ENCODE assay signal across 8 mouse cellular contexts in genomic region chr14:54652787-54653186, GRCm38 (mm10). TPM values are rescaled to one million over a fixed set of nuclear protein-coding genes. Genes with fewer than 3 reads are reported as not detected.
DNase-seq lines count a peak whose midpoint lies in the region; ATAC-seq and TF ChIP-seq lines count a peak whose summit lies in the region.

No protein-coding gene starts in this region.

- H3K4me2 ChIP-seq in heart, embryonic 12.5 days, result peak overlapping the region; percentile 84
- H3K4me2 ChIP-seq in midbrain, embryonic 11.5 days, result peak overlapping the region; percentile 89

- peak overlapping the region; percentile 61 for H3K4me3 ChIP-seq in heart, embryonic 12.5 days
- H3K4me3 ChIP-seq in G1E (ENCODE audit: low read depth, low read length), result peak overlapping the region; percentile 74
- peak overlapping the region; percentile 61 for H3K4me3 ChIP-seq in hindbrain, embryonic 10.5 days
- H3K4me3 ChIP-seq in midbrain, embryonic 11.5 days (ENCODE audit: low read depth, low read length), result peak overlapping the region; percentile 52

- WGBS in heart, embryonic 12.5 days, result 0% methylated on average over 7 of the region's 7 CpGs
- WGBS in hindbrain, embryonic 10.5 days, result 1% methylated on average over 7 of the region's 7 CpGs
- WGBS in midbrain, embryonic 11.5 days, result 0% methylated on average over 7 of the region's 7 CpGs

- no peak for ATAC-seq in heart, embryonic 12.5 days (ENCODE audit: insufficient number of reproducible peaks, low FRiP score)
- ATAC-seq in G1E (ENCODE audit: extremely low read depth, insufficient number of reproducible peaks, low FRiP score, poor library complexity, severe bottlenecking), result no peak
- 0 out of 2 replicates have a peak, but pooled peaks have one; percentile 27 for ATAC-seq in midbrain, embryonic 11.5 days (ENCODE audit: low FRiP score)

- peaks cover 70% of the 10 kb centered on the region for H3K36me3 ChIP-seq in heart, embryonic 12.5 days
- H3K36me3 ChIP-seq in G1E (replicated peaks), result peaks cover 86% of the 10 kb centered on the region
- peaks cover 84% of the 10 kb centered on the region for H3K36me3 ChIP-seq in hindbrain, embryonic 10.5 days
- peaks cover 25% of the 10 kb centered on the region for H3K36me3 ChIP-seq in midbrain, embryonic 11.5 days (ENCODE audit: control insufficient read depth, insufficient read depth, low read length)

- TF ChIP-seq CTCF in G1E (IDR thresholded peaks at IDR 0.05; ENCODE audit: low read depth, low read length), result no peak

- H3K27ac ChIP-seq in heart, embryonic 12.5 days (ENCODE audit: poor library complexity, severe bottlenecking), result peak overlapping the region; percentile 87
- H3K27ac ChIP-seq in hindbrain, embryonic 10.5 days, result peak overlapping the region; percentile 93
- peak overlapping the region; percentile 41 for H3K27ac ChIP-seq in midbrain, embryonic 11.5 days (ENCODE audit: low read depth, low read length)

- intact Hi-C loops in heart, postnatal 25 days (cut with DNase I), result loop anchor here (5.0 kb wide), 1 partner anchor 35 kb away; the partner anchor contains the start of genes 1700123O20Rik and Acin1

- H3K9me3 ChIP-seq in heart, embryonic 12.5 days (replicated peaks), result no peaks in the 10 kb centered on the region
- no peaks in the 10 kb centered on the region for H3K9me3 ChIP-seq in G1E (replicated peaks)
- H3K9me3 ChIP-seq in hindbrain, embryonic 10.5 days, result no peaks in the 10 kb centered on the region
- H3K9me3 ChIP-seq in midbrain, embryonic 11.5 days (ENCODE audit: control insufficient read depth, low read length), result no peaks in the 10 kb centered on the region

- H3K9ac ChIP-seq in heart, embryonic 12.5 days, result peak overlapping the region; percentile 85
- H3K9ac ChIP-seq in midbrain, embryonic 11.5 days (ENCODE audit: low read length), result peak overlapping the region; percentile 77

- peaks cover 41% of the 10 kb centered on the region for H3K4me1 ChIP-seq in heart, embryonic 12.5 days (replicated peaks)
- H3K4me1 ChIP-seq in G1E (ENCODE audit: insufficient read depth, low read depth, low read length), result peaks cover 59% of the 10 kb centered on the region
- H3K4me1 ChIP-seq in hindbrain, embryonic 10.5 days (replicated peaks), result peaks cover 47% of the 10 kb centered on the region
- peaks cover 25% of the 10 kb centered on the region for H3K4me1 ChIP-seq in midbrain, embryonic 11.5 days (ENCODE audit: control insufficient read depth, insufficient read depth, low read length)

- no peaks in the 10 kb centered on the region for H3K27me3 ChIP-seq in heart, embryonic 12.5 days (replicated peaks)
- H3K27me3 ChIP-seq in G1E (ENCODE audit: insufficient read depth, low read length), result no peaks in the 10 kb centered on the region
- H3K27me3 ChIP-seq in hindbrain, embryonic 10.5 days (ENCODE audit: insufficient read depth, poor library complexity, severe bottlenecking), result no peaks in the 10 kb centered on the region
- H3K27me3 ChIP-seq in midbrain, embryonic 11.5 days (ENCODE audit: control insufficient read depth, insufficient read depth, low read length), result no peaks in the 10 kb centered on the region

- no peak for DNase-seq in heart, postnatal 25 days (ENCODE audit: low spot score)
- DNase-seq in G1E (ENCODE audit: low spot score), result no peak
- DNase-seq in hindbrain, embryonic 10.5 days (ENCODE audit: low spot score), result no peak
- DNase-seq in midbrain, embryonic 11.5 days (ENCODE audit: low spot score, missing footprints), result no peak
- no peak for DNase-seq in urinary bladder, adult 2 months (ENCODE audit: low spot score)
- DNase-seq in left cerebral cortex, adult 11 months (ENCODE audit: low spot score), result no peak
- no peak for DNase-seq in retina, postnatal 1 day

RNA-seq across cellular contexts. Expression of gene Cdh24, which starts 11.6 kb away (rescaled TPM):
- 3.1 and 3.3 TPM in 2 replicates for polyA plus RNA-seq in heart, embryonic 12.5 days (2016; fragmentation: Nextera tagmentation; extraction: Ambion mirVana)
- total RNA-seq in heart, postnatal 25 days (2021), result under 1 TPM; 0.31 to 0.39 TPM
- total RNA-seq in G1E (2014; fragmentation: Nextera tagmentation) (0.68 and 0.73 TPM in 2 replicates), G1E (2017) (0.11 and 0.35 TPM in 2 replicates)
- 1.5 and 1.8 TPM in 2 replicates for polyA plus RNA-seq in G1E (2012)
- polyA plus RNA-seq in hindbrain, embryonic 10.5 days (2016; fragmentation: Nextera tagmentation; extraction: Ambion mirVana), result 4.5 and 7.1 TPM in 2 replicates
- polyA plus RNA-seq in midbrain, embryonic 11.5 days (2014; fragmentation: Nextera tagmentation; extraction: Ambion mirVana), result 5.8 and 6.9 TPM in 2 replicates
- polyA plus RNA-seq in urinary bladder, adult 2 months (2012; rRNA removed), result 1.5 and 1.6 TPM in 2 replicates

RNA-seq across cellular contexts. Expression of gene Gm17606, which starts 12.0 kb away (rescaled TPM):
- not detected in 2 replicates for polyA plus RNA-seq in heart, embryonic 12.5 days (2016; fragmentation: Nextera tagmentation; extraction: Ambion mirVana)
- total RNA-seq in heart, postnatal 25 days (2021), result not detected
- not detected in 2 replicates for total RNA-seq in G1E (2014; fragmentation: Nextera tagmentation)
- total RNA-seq in G1E (2017), result not detected in 2 replicates
- not detected in 2 replicates for polyA plus RNA-seq in G1E (2012)
- not detected in 2 replicates for polyA plus RNA-seq in hindbrain, embryonic 10.5 days (2016; fragmentation: Nextera tagmentation; extraction: Ambion mirVana)
- polyA plus RNA-seq in midbrain, embryonic 11.5 days (2014; fragmentation: Nextera tagmentation; extraction: Ambion mirVana), result not detected in 2 replicates
- polyA plus RNA-seq in urinary bladder, adult 2 months (2012; rRNA removed), result not detected in 2 replicates

RNA-seq across cellular contexts. Expression of gene Psmb11, which starts 31.6 kb away (rescaled TPM):
- polyA plus RNA-seq in heart, embryonic 12.5 days (2016; fragmentation: Nextera tagmentation; extraction: Ambion mirVana), result not detected in 2 replicates
- not detected for total RNA-seq in heart, postnatal 25 days (2021)
- total RNA-seq in G1E (2014; fragmentation: Nextera tagmentation) (not detected in 2 replicates), G1E (2017) (0.11 and 0.12 TPM in 2 replicates)
- not detected in 2 replicates for polyA plus RNA-seq in G1E (2012)
- polyA plus RNA-seq in hindbrain, embryonic 10.5 days (2016; fragmentation: Nextera tagmentation; extraction: Ambion mirVana), result 0.04 and 0.16 TPM in 2 replicates
- polyA plus RNA-seq in midbrain, embryonic 11.5 days (2014; fragmentation: Nextera tagmentation; extraction: Ambion mirVana), result 0.04 TPM in 1 of 2 replicates, not detected in the other
- not detected in 2 replicates for polyA plus RNA-seq in urinary bladder, adult 2 months (2012; rRNA removed)

RNA-seq across cellular contexts. Expression of gene 1700123O20Rik, which starts 33.2 kb away (rescaled TPM):
- 50.3 and 57.1 TPM in 2 replicates for polyA plus RNA-seq in heart, embryonic 12.5 days (2016; fragmentation: Nextera tagmentation; extraction: Ambion mirVana)
- total RNA-seq in heart, postnatal 25 days (2021), result 10 to 100 TPM; 15.5 to 16.0 TPM
- total RNA-seq in G1E (2014; fragmentation: Nextera tagmentation) (38.2 and 45.2 TPM in 2 replicates), G1E (2017) (34.1 and 34.6 TPM in 2 replicates)
- 10.1 and 12.5 TPM in 2 replicates for polyA plus RNA-seq in G1E (2012)
- polyA plus RNA-seq in hindbrain, embryonic 10.5 days (2016; fragmentation: Nextera tagmentation; extraction: Ambion mirVana), result 108 and 116 TPM in 2 replicates
- polyA plus RNA-seq in midbrain, embryonic 11.5 days (2014; fragmentation: Nextera tagmentation; extraction: Ambion mirVana), result 95.7 and 96.7 TPM in 2 replicates
- 55.7 and 64.4 TPM in 2 replicates for polyA plus RNA-seq in urinary bladder, adult 2 months (2012; rRNA removed)

RNA-seq across cellular contexts. Expression of gene Acin1, which starts 33.9 kb away (rescaled TPM):
- polyA plus RNA-seq in heart, embryonic 12.5 days (2016; fragmentation: Nextera tagmentation; extraction: Ambion mirVana), result 85.1 and 89.0 TPM in 2 replicates
- total RNA-seq in heart, postnatal 25 days (2021), result 10 to 100 TPM; 78.7 to 80.9 TPM
- 266 and 298 TPM in 2 replicates for total RNA-seq in G1E (2014; fragmentation: Nextera tagmentation)
- 115 and 125 TPM in 2 replicates for total RNA-seq in G1E (2017)
- polyA plus RNA-seq in G1E (2012), result 640 and 697 TPM in 2 replicates
- 130 and 147 TPM in 2 replicates for polyA plus RNA-seq in hindbrain, embryonic 10.5 days (2016; fragmentation: Nextera tagmentation; extraction: Ambion mirVana)
- 139 and 145 TPM in 2 replicates for polyA plus RNA-seq in midbrain, embryonic 11.5 days (2014; fragmentation: Nextera tagmentation; extraction: Ambion mirVana)
- polyA plus RNA-seq in urinary bladder, adult 2 months (2012; rRNA removed), result 129 and 169 TPM in 2 replicates

Comparison
In these comparisons a context has a peak if more than half of its experiments do, and no peak if none do; other contexts are left out.
1. H3K27ac ChIP-seq: peak in every context shown above with its lines; median percentile 93 in hindbrain, embryonic 10.5 days; 87 in heart, embryonic 12.5 days; 41 in midbrain, embryonic 11.5 days.